Mouse (Mus musculus) splenic B cell, adult 2 months (primary cell): ENCODE measurements around the gene Fshr.
"Not testable (repeated sequence)": the region's sequence is repeated elsewhere in the genome, so short reads cannot be mapped to it uniquely, and the experiment has no call there.

Experiments used
- DNase-seq: peaks from one replicate; pipeline ENCODE4 v3.0.0-alpha.2; 2011; ENCODE audit warnings: low read depth, low spot score
- H3K27me3 ChIP-seq: 2 replicates; pipeline ENCODE4 v1.6.1; 2012; ENCODE audit warnings: mild to moderate bottlenecking, low read length, moderate library complexity, mixed read lengths; ENCODE audit not compliant: control insufficient read depth, poor library complexity, insufficient read depth, severe bottlenecking
- H3K36me3 ChIP-seq: 2 replicates; pipeline ENCODE4 v1.6.1; 2012; ENCODE audit warnings: mild to moderate bottlenecking, low read length, moderate library complexity, mixed read lengths; ENCODE audit not compliant: control insufficient read depth, poor library complexity, insufficient read depth, severe bottlenecking

The Fshr gene

DNA sequence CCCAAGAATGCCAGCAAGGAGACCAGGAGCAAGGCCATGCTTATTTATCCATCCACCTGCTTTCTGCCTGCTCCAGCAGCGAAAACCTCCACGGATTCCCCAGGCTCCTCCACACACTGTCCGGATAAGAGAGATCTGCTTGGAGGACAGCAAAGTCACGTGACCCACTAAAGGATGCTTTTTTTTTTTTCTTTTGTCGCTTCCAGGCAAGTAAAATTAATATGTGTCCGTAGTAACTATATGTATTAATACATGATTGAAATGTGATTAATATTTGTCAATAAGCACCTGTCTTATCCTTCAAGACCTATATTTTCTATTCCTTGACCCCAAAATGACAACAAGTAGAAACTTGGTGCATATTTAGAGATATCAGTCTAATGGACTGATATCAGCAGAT, at the start of gene Fshr:
Gene Fshr, minus strand, starts transcription at position 101 of the 400 bp plus-strand sequence.
- DNase-seq: no peak
- no peaks in the 10 kb centered on the region for H3K27me3 ChIP-seq
- no peaks in the 10 kb centered on the region for H3K36me3 ChIP-seq

DNA sequence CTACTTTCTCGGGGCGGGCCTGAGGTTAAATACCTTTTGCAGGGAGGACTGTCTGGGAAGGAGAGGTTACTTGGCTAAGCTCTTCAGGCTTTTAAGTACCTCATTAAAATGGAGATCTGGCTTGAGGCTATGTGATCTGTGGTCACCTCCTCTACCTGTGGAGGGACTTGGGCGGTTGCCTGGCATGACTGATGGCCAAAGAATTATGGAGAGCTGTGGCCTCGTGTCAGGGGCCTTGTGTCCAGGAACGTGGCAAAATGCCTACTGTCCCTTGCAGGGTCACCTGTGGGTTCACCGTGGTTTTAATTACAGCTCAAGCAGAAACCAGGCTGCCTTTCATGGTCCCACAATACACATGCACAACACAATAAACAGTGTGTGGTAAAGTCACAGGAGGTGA, 1.7 kb upstream of the Fshr start:
- Histone ChIP-seq H3K27me3 (no peaks in the 10 kb centered on the region), H3K36me3 (no peaks in the 10 kb centered on the region)
- no peak for DNase-seq

DNA sequence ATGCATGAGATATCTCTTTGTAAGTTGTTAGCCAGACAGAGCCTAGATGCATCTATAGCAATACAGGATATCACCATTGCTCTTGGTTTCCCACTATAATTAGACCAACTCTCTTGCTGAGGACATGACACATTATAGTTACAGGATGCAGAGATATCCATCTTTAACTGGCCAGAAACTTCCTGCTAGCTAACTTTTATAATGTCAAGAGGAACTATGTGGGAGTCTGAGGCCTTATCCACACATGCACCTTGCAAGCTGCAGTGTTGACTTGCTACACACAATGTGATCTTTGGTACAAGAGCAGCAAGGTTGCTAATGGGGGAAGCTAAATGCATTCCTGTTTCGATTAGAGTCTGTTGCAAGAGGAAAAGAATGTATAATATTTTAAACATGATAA, 26.9 kb downstream of the Fshr start:
- no peak for DNase-seq
- H3K27me3 ChIP-seq: no peaks in the 10 kb centered on the region
- no peaks in the 10 kb centered on the region for H3K36me3 ChIP-seq

GRCm38 (mm10) chr17:89164773-89165172, 35.7 kb downstream of the Fshr start:
- no peak for DNase-seq
- H3K27me3 ChIP-seq: no peaks in the 10 kb centered on the region
- no peaks in the 10 kb centered on the region for H3K36me3 ChIP-seq

DNA sequence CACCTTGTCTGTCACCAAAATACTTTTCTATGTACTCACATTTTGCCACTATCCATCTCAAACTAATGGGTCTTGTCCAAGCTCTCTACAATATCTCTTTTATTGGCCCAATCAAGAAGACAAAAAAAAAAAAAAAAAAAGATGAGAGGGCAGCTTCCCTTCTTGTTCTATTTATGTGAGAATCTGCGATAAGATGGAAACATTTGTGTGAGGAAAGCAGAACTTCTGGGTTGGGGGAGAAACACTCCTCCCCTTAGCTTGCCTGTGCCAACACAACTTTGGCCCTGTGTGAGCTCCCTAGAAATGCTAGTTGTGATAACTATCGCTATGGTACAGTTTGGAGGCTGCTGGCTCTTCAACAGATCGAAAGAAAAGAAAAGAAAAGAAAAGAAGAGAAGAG, 38.0 kb downstream of the Fshr start:
- Histone ChIP-seq H3K36me3 (no peaks in the 10 kb centered on the region), H3K27me3 (no peaks in the 10 kb centered on the region)
- no peak for DNase-seq

DNA sequence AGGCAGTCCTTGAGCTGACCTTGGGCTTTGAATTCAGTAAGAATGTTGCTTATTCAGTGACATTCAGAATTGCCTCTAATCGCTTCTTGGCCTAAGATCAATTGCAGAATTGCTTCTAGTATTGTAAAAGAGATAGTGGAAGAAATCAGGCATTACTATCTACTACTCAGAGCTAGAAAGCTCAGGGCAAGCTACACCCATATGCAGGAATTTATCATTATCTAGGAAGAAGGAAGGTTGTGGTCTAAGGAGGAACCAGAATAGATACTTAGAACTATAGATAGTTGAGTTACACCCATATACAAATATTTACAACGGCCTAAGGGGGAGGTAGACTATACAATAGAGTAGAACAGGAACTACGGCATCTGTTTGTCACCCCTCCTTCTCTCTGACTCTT, 41.1 kb downstream of the Fshr start:
- not testable (repeated sequence) for DNase-seq, H3K27me3 ChIP-seq, H3K36me3 ChIP-seq

- Histone ChIP-seq H3K27me3 (no peaks in the 10 kb centered on the region), H3K36me3 (no peaks in the 10 kb centered on the region)
- DNase-seq: no peak
These were observed 55.7 kb downstream of the Fshr start for GRCm38 (mm10) chr17:89144806-89145205.

DNA sequence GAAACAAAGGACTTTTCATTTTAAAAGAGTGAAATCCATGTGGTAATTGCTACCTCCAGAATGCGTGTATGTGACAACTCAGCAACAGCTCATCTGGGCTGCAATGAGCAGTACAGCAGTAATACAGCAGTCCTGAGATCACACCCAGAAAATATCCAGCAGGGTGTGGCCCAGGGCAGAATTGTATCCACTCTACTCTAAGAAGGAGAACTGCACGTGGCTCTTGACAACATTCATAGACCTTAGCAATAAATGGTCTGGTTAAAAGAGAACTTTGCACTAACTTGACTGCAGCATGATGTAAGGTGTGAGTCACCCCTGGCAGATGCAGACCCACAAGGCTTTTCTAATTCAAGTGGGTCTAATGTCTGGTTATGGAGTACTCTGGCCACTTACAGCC, 80.5 kb downstream of the Fshr start:
- no peaks in the 10 kb centered on the region for H3K36me3 ChIP-seq
- DNase-seq: no peak
- no peaks in the 10 kb centered on the region for H3K27me3 ChIP-seq

GRCm38 (mm10) chr17:89119250-89119649, 81.2 kb downstream of the Fshr start:
- Histone ChIP-seq H3K27me3 (no peaks in the 10 kb centered on the region), H3K36me3 (no peaks in the 10 kb centered on the region)
- DNase-seq: no peak

DNA sequence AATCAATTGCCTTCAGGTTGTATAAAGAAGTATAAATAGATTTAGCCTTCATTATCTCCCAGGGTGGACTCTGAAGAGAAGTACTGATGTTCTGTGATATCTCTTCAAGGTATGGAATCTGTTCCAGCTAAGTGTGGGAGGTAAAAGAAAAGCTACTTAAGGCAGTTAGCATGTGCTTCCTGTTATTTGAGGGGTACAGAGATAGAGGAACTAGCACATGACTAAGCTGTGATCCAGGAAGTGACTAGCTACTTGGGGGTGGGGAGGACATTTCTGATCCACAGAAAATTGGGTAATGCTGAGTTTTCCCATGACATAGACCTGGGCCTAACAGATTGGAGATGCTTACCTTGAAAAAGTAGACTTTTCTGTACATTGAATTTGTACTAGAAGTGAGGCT, 86.5 kb downstream of the Fshr start:
- no peaks in the 10 kb centered on the region for H3K27me3 ChIP-seq
- no peaks in the 10 kb centered on the region for H3K36me3 ChIP-seq
- DNase-seq: no peak

- no peaks in the 10 kb centered on the region for H3K36me3 ChIP-seq
- H3K27me3 ChIP-seq: no peaks in the 10 kb centered on the region
- DNase-seq: peak; percentile 4
These were observed 99.6 kb downstream of the Fshr start for GRCm38 (mm10) chr17:89100719-89101350.

DNA sequence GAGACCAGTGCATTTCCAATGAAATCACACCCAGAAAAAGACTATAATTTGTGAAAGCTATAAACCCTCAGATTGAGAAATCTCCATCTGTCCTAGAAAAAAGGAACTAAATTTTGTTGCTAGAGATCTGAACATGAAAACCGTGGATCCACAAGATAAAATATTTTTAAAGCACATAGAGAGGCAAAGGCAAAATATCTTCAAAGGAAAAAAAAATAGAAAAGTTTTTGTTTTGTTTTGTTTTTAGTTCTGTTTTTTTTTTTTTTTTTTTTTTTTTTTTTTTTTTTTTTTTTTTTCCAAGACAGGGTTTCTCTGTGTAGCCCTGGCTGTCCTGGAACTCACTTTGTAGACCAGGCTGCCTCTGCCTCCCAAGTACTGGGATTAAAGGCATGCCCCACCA, 100.7 kb downstream of the Fshr start:
- not testable (repeated sequence) for DNase-seq, H3K36me3 ChIP-seq, H3K27me3 ChIP-seq

GRCm38 (mm10) chr17:89089692-89090475, 110.6 kb downstream of the Fshr start:
- DNase-seq: no peak
- Histone ChIP-seq H3K36me3 (no peaks in the 10 kb centered on the region), H3K27me3 (no peaks in the 10 kb centered on the region)

DNA sequence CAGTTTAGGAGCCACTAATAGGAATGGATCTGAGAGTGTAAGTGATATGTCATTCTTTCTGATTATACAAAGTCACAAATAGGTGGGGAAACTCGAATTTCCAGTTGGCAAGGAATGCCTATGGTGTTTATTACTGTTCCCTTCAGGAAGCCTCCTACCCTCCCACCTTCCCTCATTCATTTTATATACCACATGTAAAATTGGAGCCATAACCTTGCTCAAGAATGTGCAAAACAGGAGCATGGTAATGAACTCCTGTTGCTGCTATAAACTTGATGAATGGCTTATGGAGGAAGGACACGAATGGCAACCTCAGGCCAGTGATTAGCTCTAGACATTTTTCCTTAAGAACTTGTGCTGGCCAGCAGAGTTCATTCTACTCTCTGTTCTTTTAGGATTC, 117.6 kb downstream of the Fshr start:
- DNase-seq: no peak
- H3K36me3 ChIP-seq: no peaks in the 10 kb centered on the region
- H3K27me3 ChIP-seq: no peaks in the 10 kb centered on the region

DNA sequence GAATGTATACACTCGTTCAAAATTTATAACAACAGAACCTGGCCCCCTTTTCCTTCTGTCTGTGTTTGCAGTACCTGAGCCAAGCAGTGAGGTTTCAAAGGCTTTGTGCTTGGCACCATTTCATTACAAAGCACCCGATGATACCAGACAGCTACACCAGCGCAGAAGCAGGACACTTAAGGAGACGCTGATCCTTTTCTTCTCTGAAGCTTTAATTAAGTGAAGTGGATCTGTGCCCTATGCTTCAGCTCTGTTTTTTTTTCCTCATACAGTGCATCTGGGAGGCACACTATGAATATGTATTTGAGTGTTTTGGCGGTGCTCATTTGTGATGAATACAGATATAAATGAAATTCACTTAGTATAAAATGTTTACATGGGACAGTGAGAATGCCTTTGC, 120.8 kb downstream of the Fshr start:
- Histone ChIP-seq H3K27me3 (no peaks in the 10 kb centered on the region), H3K36me3 (no peaks in the 10 kb centered on the region)
- no peak for DNase-seq
